Mouse (Mus musculus): ENCODE measurements around the gene Astn2. TPM values are rescaled to one million over a fixed set of nuclear protein-coding genes. Genes with fewer than 3 reads are reported as not detected.

The Astn2 gene
- polyA plus RNA-seq, 1 experiment = not detected

GRCm38 (mm10) chr4:66114243-66114642 is 290.2 kb downstream of the Astn2 start:
- H3K4me1 ChIP-seq (ENCODE audit: control insufficient read depth, insufficient read depth, low read length) = no peaks in the 10 kb centered on the region

DNA sequence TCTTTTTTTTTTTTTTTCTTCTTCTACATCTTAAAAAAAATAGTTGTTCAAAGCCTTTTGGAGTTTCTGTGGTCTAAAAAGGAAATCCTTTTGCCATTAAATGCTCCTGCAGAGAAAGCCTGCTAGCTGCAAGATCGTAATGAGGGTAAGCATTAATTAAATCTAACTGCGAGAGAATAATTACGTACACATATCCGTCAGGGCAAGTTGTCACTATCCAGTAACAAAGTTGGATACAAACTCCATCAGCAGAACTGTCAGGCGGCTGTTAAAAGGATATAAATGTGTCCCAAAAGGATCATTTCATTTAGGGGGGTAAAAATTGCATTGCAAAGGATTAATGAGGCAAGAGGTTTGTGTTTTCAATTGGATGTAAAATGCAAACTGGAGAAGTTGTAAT is 302.4 kb downstream of the Astn2 start:
- TF ChIP-seq CTCF (IDR thresholded peaks at IDR 0.05; ENCODE audit: low read depth, low read length) = no peak
- no peak for TF ChIP-seq POLR2A (IDR thresholded peaks at IDR 0.05; ENCODE audit: borderline replicate concordance, low read depth, low read length)
- Histone ChIP-seq H3K4me1 (ENCODE audit: control insufficient read depth, insufficient read depth, low read length) (no peaks in the 10 kb centered on the region), H3K27ac (ENCODE audit: insufficient read depth, low read depth, low read length) (no peak overlapping the region), H3K4me3 (ENCODE audit: insufficient read depth, low read length) (no peak overlapping the region)

More at GRCm38 (mm10) chr4:66114243-66114642, 290.2 kb downstream of the Astn2 start:
- Histone ChIP-seq H3K4me3 (ENCODE audit: insufficient read depth, low read length) (no peak overlapping the region), H3K27ac (ENCODE audit: insufficient read depth, low read depth, low read length) (no peak overlapping the region)
- TF ChIP-seq POLR2A (IDR thresholded peaks at IDR 0.05; ENCODE audit: borderline replicate concordance, low read depth, low read length) (no peak), CTCF (IDR thresholded peaks at IDR 0.05; ENCODE audit: low read depth, low read length) (no peak)

DNA sequence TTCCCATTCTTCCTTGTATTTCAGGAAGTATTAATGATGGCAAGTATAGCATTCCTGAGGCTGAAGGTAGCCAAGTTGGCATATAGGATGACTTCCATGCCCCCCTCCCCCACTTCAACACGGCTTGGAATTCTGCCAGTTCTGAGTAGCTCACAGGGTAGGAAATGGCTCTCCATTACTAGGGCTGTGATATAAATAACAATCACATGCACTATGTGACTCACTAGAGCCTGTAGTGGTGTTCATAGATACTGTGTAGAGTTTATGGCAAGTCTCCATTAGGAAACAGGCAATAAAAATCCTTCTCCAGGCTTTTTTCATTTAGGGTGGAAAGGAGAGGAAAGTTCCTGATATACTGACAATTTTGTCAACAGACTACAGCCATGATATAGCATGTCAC is 306.8 kb downstream of the Astn2 start:
- no peak for TF ChIP-seq POLR2A (IDR thresholded peaks at IDR 0.05; ENCODE audit: borderline replicate concordance, low read depth, low read length)
- no peak for TF ChIP-seq CTCF (IDR thresholded peaks at IDR 0.05; ENCODE audit: low read depth, low read length)
- Histone ChIP-seq H3K4me1 (ENCODE audit: control insufficient read depth, insufficient read depth, low read length) (no peaks in the 10 kb centered on the region), H3K27ac (ENCODE audit: insufficient read depth, low read depth, low read length) (no peak overlapping the region), H3K4me3 (ENCODE audit: insufficient read depth, low read length) (no peak overlapping the region)

GRCm38 (mm10) chr4:66096104-66096503 is 308.3 kb downstream of the Astn2 start:
- no peak overlapping the region for H3K4me3 ChIP-seq (ENCODE audit: insufficient read depth, low read length)
- TF ChIP-seq POLR2A (IDR thresholded peaks at IDR 0.05; ENCODE audit: borderline replicate concordance, low read depth, low read length) (no peak), CTCF (IDR thresholded peaks at IDR 0.05; ENCODE audit: low read depth, low read length) (no peak)
- H3K27ac ChIP-seq (ENCODE audit: insufficient read depth, low read depth, low read length) = no peak overlapping the region
- H3K4me1 ChIP-seq (ENCODE audit: control insufficient read depth, insufficient read depth, low read length) = no peaks in the 10 kb centered on the region

GRCm38 (mm10) chr4:66057161-66057560 is 347.2 kb downstream of the Astn2 start:
- TF ChIP-seq CTCF (IDR thresholded peaks at IDR 0.05; ENCODE audit: low read depth, low read length) = no peak
- TF ChIP-seq POLR2A (IDR thresholded peaks at IDR 0.05; ENCODE audit: borderline replicate concordance, low read depth, low read length) = no peak
- H3K4me3 ChIP-seq (ENCODE audit: insufficient read depth, low read length) = no peak overlapping the region
- no peak overlapping the region for H3K27ac ChIP-seq (ENCODE audit: insufficient read depth, low read depth, low read length)
- no peaks in the 10 kb centered on the region for H3K4me1 ChIP-seq (ENCODE audit: control insufficient read depth, insufficient read depth, low read length)

DNA sequence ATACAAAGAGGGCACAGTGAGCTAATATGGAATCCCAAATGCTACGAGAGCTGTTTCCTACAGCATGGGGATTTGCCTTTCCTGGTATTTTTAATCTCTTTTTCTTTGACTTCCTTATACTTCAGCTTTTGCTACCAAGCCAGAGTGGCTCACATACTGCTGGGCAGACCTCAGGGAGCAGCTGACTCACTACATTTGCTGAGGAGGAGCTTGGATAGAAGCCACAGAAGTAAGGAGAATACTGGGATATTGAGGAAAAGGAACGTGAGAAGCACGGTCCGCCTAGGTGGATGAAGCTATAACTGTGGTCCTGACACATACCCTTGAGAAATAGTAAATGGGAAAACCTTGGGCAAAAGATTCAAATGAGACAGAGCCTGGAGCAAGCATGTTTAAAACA is 348.7 kb downstream of the Astn2 start:
- TF ChIP-seq POLR2A (IDR thresholded peaks at IDR 0.05; ENCODE audit: borderline replicate concordance, low read depth, low read length) (no peak), CTCF (IDR thresholded peaks at IDR 0.05; ENCODE audit: low read depth, low read length) (no peak)
- H3K4me1 ChIP-seq (ENCODE audit: control insufficient read depth, insufficient read depth, low read length) = no peaks in the 10 kb centered on the region
- no peak overlapping the region for H3K27ac ChIP-seq (ENCODE audit: insufficient read depth, low read depth, low read length)
- no peak overlapping the region for H3K4me3 ChIP-seq (ENCODE audit: insufficient read depth, low read length)

DNA sequence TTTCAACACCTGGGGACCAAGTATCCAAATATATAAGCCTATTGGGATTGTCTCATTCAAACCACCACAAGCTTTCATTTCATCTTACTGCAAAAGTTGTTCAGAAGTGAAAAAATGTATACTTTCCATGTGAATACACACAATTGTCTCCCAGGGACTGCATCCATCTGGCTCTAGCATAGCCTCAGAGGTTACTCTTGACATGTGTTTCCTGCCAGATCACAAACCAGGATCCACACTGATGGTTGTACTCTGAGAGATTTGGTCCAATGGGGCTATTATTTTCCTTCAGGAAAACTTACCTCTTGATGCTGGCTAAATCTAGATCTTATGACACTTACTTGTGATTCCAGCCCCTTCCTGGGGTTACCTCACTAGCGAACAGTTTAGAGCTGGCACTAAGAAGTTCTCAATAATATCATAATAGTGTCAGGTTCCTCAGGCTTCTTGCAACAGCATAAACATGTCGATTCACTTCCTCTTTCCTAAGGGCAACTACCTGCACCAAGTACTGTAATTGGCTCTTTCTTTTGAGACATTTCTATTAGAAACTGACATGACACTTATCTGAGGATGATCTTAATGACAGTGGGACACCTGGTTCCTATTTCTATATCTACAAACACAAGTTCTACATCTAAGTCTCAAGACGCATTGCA is 361.3 kb downstream of the Astn2 start:
- H3K4me1 ChIP-seq (ENCODE audit: control insufficient read depth, insufficient read depth, low read length) = no peaks in the 10 kb centered on the region
- TF ChIP-seq POLR2A (IDR thresholded peaks at IDR 0.05; ENCODE audit: borderline replicate concordance, low read depth, low read length) (no peak), CTCF (IDR thresholded peaks at IDR 0.05; ENCODE audit: low read depth, low read length) (no peak)
- H3K27ac ChIP-seq (ENCODE audit: insufficient read depth, low read depth, low read length) = no peak overlapping the region

DNA sequence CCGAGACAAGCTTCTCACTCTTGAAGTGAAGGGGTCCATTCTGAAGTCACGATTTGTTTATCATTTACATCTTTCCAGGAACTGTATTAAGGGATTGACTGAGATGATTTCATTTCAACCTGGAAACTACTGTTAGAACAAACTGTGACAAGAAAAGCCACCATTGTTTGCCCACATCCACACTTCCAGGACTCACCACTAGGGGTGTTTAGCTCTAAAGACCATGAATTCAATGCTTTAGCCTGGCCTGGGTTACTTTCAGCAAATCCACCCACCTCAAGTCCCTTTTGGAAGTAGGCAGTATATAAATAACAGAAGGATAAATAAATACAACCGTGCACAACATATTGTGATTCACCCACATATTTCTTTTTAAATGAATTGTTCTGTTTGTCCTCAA is 370.6 kb downstream of the Astn2 start:
- TF ChIP-seq POLR2A (IDR thresholded peaks at IDR 0.05; ENCODE audit: borderline replicate concordance, low read depth, low read length) = no peak
- no peak for TF ChIP-seq CTCF (IDR thresholded peaks at IDR 0.05; ENCODE audit: low read depth, low read length)
- H3K4me3 ChIP-seq (ENCODE audit: insufficient read depth, low read length) = no peak overlapping the region
- no peak overlapping the region for H3K27ac ChIP-seq (ENCODE audit: insufficient read depth, low read depth, low read length)

More for the DNA sequence above, 361.3 kb downstream of the Astn2 start:
- no peak overlapping the region for H3K4me3 ChIP-seq (ENCODE audit: insufficient read depth, low read length)

GRCm38 (mm10) chr4:66031320-66031870 is 373.0 kb downstream of the Astn2 start:
- Histone ChIP-seq H3K27ac (ENCODE audit: insufficient read depth, low read depth, low read length) (no peak overlapping the region), H3K4me1 (ENCODE audit: control insufficient read depth, insufficient read depth, low read length) (no peaks in the 10 kb centered on the region), H3K4me3 (ENCODE audit: insufficient read depth, low read length) (no peak overlapping the region)
- TF ChIP-seq POLR2A (IDR thresholded peaks at IDR 0.05; ENCODE audit: borderline replicate concordance, low read depth, low read length) (no peak), CTCF (IDR thresholded peaks at IDR 0.05; ENCODE audit: low read depth, low read length) (no peak)

More for the DNA sequence above, 370.6 kb downstream of the Astn2 start:
- H3K4me1 ChIP-seq (ENCODE audit: control insufficient read depth, insufficient read depth, low read length) = no peaks in the 10 kb centered on the region

GRCm38 (mm10) chr4:66029901-66030300 is 374.5 kb downstream of the Astn2 start:
- no peak overlapping the region for H3K4me3 ChIP-seq (ENCODE audit: insufficient read depth, low read length)
- H3K27ac ChIP-seq (ENCODE audit: insufficient read depth, low read depth, low read length) = no peak overlapping the region
- TF ChIP-seq POLR2A (IDR thresholded peaks at IDR 0.05; ENCODE audit: borderline replicate concordance, low read depth, low read length) (no peak), CTCF (IDR thresholded peaks at IDR 0.05; ENCODE audit: low read depth, low read length) (no peak)
- H3K4me1 ChIP-seq (ENCODE audit: control insufficient read depth, insufficient read depth, low read length) = no peaks in the 10 kb centered on the region
